Mouse (Mus musculus) brain, embryonic 14.5 days (tissue): ENCODE measurements around the gene Gstp3. TPM values are rescaled to one million over a fixed set of nuclear protein-coding genes. Genes with fewer than 3 reads are reported as not detected.
"Not testable (repeated sequence)": the region's sequence is repeated elsewhere in the genome, so short reads cannot be mapped to it uniquely, and the experiment has no call there.

Experiments used
- DNase-seq: peaks from one replicate; pipeline ENCODE4 v3.0.0-alpha.2; 2011; ENCODE audit warnings: low read depth
- CTCF ChIP-seq: fragments of 200-500 bp; IDR thresholded peaks from 2 replicates; pipeline ENCODE4 v1.5.1; 2012; ENCODE audit warnings: inconsistent platforms, mild to moderate bottlenecking, moderate library complexity, borderline replicate concordance; ENCODE audit not compliant: insufficient read depth, insufficient read length; ENCODE audit errors: extremely low read depth
- POLR2A ChIP-seq: fragments of 200-500 bp; IDR thresholded peaks from 2 replicates; pipeline ENCODE4 v1.6.1; 2012; ENCODE audit warnings: mild to moderate bottlenecking, inconsistent platforms, borderline replicate concordance; ENCODE audit not compliant: poor library complexity, insufficient read depth, insufficient read length, severe bottlenecking; ENCODE audit errors: extremely low read depth
- polyA plus RNA-seq: library from polyadenylated mRNA; depleted of rRNA; stranded (reverse); fragments of >200 nt; gene quantifications from 2 replicates; pipeline ENCODE4 v1.2.3, GENCODE M21; 2012

Gene Gstp3
- polyA plus RNA-seq, 1 experiment: not detected

- no peak for TF ChIP-seq POLR2A
- no peak for TF ChIP-seq CTCF
- no peak for DNase-seq
Observed at GRCm38 (mm10) chr19:4057389-4057788, 2.0 kb downstream of the Gstp3 start.

- no peak for DNase-seq
- no peak for TF ChIP-seq CTCF
- TF ChIP-seq POLR2A: no peak
Observed at GRCm38 (mm10) chr19:4056727-4057126, 2.6 kb downstream of the Gstp3 start.

- TF ChIP-seq CTCF (no peak), POLR2A (no peak)
Observed at GRCm38 (mm10) chr19:4055947-4056693, 3.2 kb downstream of the Gstp3 start.

GRCm38 (mm10) chr19:4055216-4055946 is 4.0 kb downstream of the Gstp3 start:
- no peak for DNase-seq
- TF ChIP-seq CTCF (no peak), POLR2A (no peak)

More at GRCm38 (mm10) chr19:4055947-4056693, 3.2 kb downstream of the Gstp3 start:
- DNase-seq: no peak

GRCm38 (mm10) chr19:4054613-4055012 is 4.8 kb downstream of the Gstp3 start:
- TF ChIP-seq CTCF (no peak), POLR2A (no peak)
- DNase-seq: no peak

- no peak for DNase-seq
- TF ChIP-seq POLR2A (no peak), CTCF (no peak)
Observed at GRCm38 (mm10) chr19:4052516-4053030, 6.8 kb downstream of the Gstp3 start.

GRCm38 (mm10) chr19:4051741-4052515 is 7.4 kb downstream of the Gstp3 start:
- peak; percentile 62 for DNase-seq
- TF ChIP-seq CTCF (peak; percentile 84), POLR2A (no peak)

GRCm38 (mm10) chr19:4051016-4051415 is 8.4 kb downstream of the Gstp3 start:
- TF ChIP-seq POLR2A (no peak), CTCF (no peak)
- DNase-seq: no peak

GRCm38 (mm10) chr19:4049069-4049468 is 10.3 kb downstream of the Gstp3 start:
- not testable (repeated sequence) for DNase-seq

GRCm38 (mm10) chr19:4047859-4048258 is 11.5 kb downstream of the Gstp3 start:
- peak; percentile 90 for DNase-seq

GRCm38 (mm10) chr19:4046866-4047254 is 12.5 kb downstream of the Gstp3 start:
- no peak for TF ChIP-seq POLR2A
- TF ChIP-seq CTCF: no peak
- DNase-seq: no peak

More at GRCm38 (mm10) chr19:4047859-4048258, 11.5 kb downstream of the Gstp3 start:
- TF ChIP-seq POLR2A: no peak
- TF ChIP-seq CTCF: peak; percentile 76; the same call in 1 of the 2 replicates
